Mouse (Mus musculus) cerebellum, postnatal 36 days (tissue): ENCODE measurements around the gene Msrb3.

Experiments used
- DNase-seq, 2 experiments: peaks; one replicate each; pipeline ENCODE4 v3.0.0; 2021 to 2022; ENCODE audit warnings: mixed read lengths in 2 of 2

Gene Msrb3

GRCm38 (mm10) chr10:120857531-120858001 is 41.3 kb downstream of the Msrb3 start:
- no peak for DNase-seq

- no peak for DNase-seq
Measured at GRCm38 (mm10) chr10:120854329-120854728, 44.6 kb downstream of the Msrb3 start.

GRCm38 (mm10) chr10:120853816-120854215 is 45.1 kb downstream of the Msrb3 start:
- DNase-seq, result no peak

GRCm38 (mm10) chr10:120851196-120851781 is 47.6 kb downstream of the Msrb3 start:
- DNase-seq, result peak in 1 of 2 experiments; percentile 9

GRCm38 (mm10) chr10:120850391-120851195 is 48.3 kb downstream of the Msrb3 start:
- no peak for DNase-seq

GRCm38 (mm10) chr10:120848677-120849076 is 50.2 kb downstream of the Msrb3 start:
- DNase-seq, result no peak

- no peak for DNase-seq
Measured at GRCm38 (mm10) chr10:120847785-120848184, 51.1 kb downstream of the Msrb3 start.

- DNase-seq, result no peak
Measured at GRCm38 (mm10) chr10:120839966-120840365, 58.9 kb downstream of the Msrb3 start.

- DNase-seq, result no peak
Measured at GRCm38 (mm10) chr10:120834531-120834930, 64.4 kb downstream of the Msrb3 start.

- peak; percentile 24 to 44 for DNase-seq
Measured at GRCm38 (mm10) chr10:120833836-120834235, 65.1 kb downstream of the Msrb3 start.

GRCm38 (mm10) chr10:120827761-120828160 is 71.1 kb downstream of the Msrb3 start:
- DNase-seq, result no peak

- DNase-seq, result no peak
Measured at GRCm38 (mm10) chr10:120826795-120827669, 71.9 kb downstream of the Msrb3 start.

- no peak for DNase-seq
Measured at GRCm38 (mm10) chr10:120826381-120826780, 72.5 kb downstream of the Msrb3 start.

GRCm38 (mm10) chr10:120825594-120825993 is 73.3 kb downstream of the Msrb3 start:
- DNase-seq, result no peak

GRCm38 (mm10) chr10:120821491-120822358 is 77.2 kb downstream of the Msrb3 start:
- DNase-seq, result no peak

GRCm38 (mm10) chr10:120820781-120821300 is 78.1 kb downstream of the Msrb3 start:
- no peak for DNase-seq

- DNase-seq, result no peak
Measured at GRCm38 (mm10) chr10:120815290-120815689, 83.6 kb downstream of the Msrb3 start.

GRCm38 (mm10) chr10:120811796-120812443 is 87.0 kb downstream of the Msrb3 start:
- DNase-seq, result no peak

- no peak for DNase-seq
Measured at GRCm38 (mm10) chr10:120810832-120811571, 87.9 kb downstream of the Msrb3 start.

GRCm38 (mm10) chr10:120810053-120810696 is 88.7 kb downstream of the Msrb3 start:
- no peak for DNase-seq
